Mouse (Mus musculus): Measurements from ENCODE around the gene Sys1.

- TF ChIP-seq CTCF (IDR thresholded peaks at IDR 0.05; ENCODE audit: borderline replicate concordance, insufficient read depth, low read depth, low read length) = peak; percentile 82
- TF ChIP-seq POLR2A (IDR thresholded peaks at IDR 0.05; ENCODE audit: borderline replicate concordance, insufficient read depth, low read length) = no peak
These were observed 49.1 kb upstream of the Sys1 start for GRCm38 (mm10) chr2:164407708-164408107.

Measured in cerebellum, adult 2 months (tissue).